Mouse (Mus musculus): ENCODE data around the gene Retreg1.

DNA sequence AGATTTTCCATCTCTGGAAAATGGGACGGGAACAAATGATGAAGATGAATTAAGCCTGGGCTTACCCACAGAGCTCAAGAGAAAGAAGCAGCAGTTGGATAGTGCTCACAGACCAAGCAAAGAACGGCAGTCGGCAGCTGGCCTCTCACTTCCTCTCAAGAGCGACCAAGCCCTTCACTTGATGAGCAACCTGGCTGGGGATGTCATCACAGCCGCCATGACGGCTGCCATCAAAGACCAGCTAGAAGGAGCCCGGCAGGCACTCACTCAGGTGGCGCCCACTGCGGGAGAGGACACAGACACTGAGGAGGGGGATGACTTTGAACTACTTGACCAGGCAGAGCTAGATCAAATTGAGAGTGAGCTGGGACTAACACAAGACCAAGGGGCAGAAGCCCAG lies 128.6 kb downstream of the Retreg1 start:
- TF ChIP-seq POLR2A (IDR thresholded peaks at IDR 0.05; ENCODE audit: insufficient read length, low read depth) = no peak
- no peak for TF ChIP-seq TCF3 (IDR thresholded peaks at IDR 0.05; ENCODE audit: insufficient read length, low read depth)
- TF ChIP-seq MAX (IDR thresholded peaks at IDR 0.05; ENCODE audit: low read depth) = no peak

All from myocyte (in vitro differentiated cells).